Mouse (Mus musculus): ENCODE data around the gene Eif2b2. TPM values are rescaled to one million over a fixed set of nuclear protein-coding genes. Genes with fewer than 3 reads are reported as not detected.

The Eif2b2 gene
- polyA plus RNA-seq, 1 experiment, result 342 TPM

DNA sequence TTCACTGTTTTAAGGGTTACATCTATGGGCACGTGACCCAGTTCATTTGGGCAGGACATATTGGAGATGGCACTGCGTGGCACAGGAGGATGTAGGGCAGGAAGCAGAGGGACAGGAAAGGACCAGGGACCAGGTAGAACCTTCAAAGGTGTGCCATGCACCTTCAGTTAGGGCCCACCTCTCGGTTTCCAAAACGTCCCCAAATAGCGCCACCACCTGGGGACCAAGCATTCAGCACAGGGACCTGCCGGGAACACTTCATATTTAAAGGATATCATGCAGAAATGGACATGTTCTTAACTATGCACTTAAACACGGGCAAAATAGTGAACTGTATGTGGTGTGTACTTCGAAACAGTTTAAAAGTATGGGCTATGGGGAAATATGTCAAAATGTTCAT is 15.2 kb upstream of the Eif2b2 start:
- Histone ChIP-seq H3ac (ENCODE audit: control insufficient read depth, insufficient read length) (no peak overlapping the region), H3K27me3 (ENCODE audit: control insufficient read depth, insufficient read depth, insufficient read length) (no peaks in the 10 kb centered on the region), H3K4me2 (ENCODE audit: low read depth) (no peak overlapping the region), H3K36me3 (ENCODE audit: control insufficient read depth, insufficient read depth) (no peaks in the 10 kb centered on the region), H3K4me3 (no peak overlapping the region), H3K79me2 (ENCODE audit: control insufficient read depth, insufficient read depth) (no peaks in the 10 kb centered on the region)
- TF ChIP-seq SRF (IDR thresholded peaks at IDR 0.05; ENCODE audit: control insufficient read depth, insufficient read length, low read depth), result no peak
- no peak for TF ChIP-seq MYOD1 (IDR thresholded peaks at IDR 0.05; ENCODE audit: control insufficient read depth in 1 of 3, insufficient read length in 2 of 3, low read depth in 2 of 3)
- no peak for TF ChIP-seq TCF12 (IDR thresholded peaks at IDR 0.05; ENCODE audit: insufficient read depth, poor library complexity, severe bottlenecking)
- TF ChIP-seq MAX (IDR thresholded peaks at IDR 0.05; ENCODE audit: low read depth), result no peak
- TF ChIP-seq TCF3 (IDR thresholded peaks at IDR 0.05; ENCODE audit: insufficient read length, low read depth), result no peak
- TF ChIP-seq POLR2A (IDR thresholded peaks at IDR 0.05; ENCODE audit: insufficient read length, low read depth), result no peak
- no peak for TF ChIP-seq POLR2AphosphoS2 (IDR thresholded peaks at IDR 0.05; ENCODE audit: insufficient read length, low read depth)
- TF ChIP-seq CEBPB (IDR thresholded peaks at IDR 0.05; ENCODE audit: insufficient read depth, poor library complexity, severe bottlenecking), result no peak

DNA sequence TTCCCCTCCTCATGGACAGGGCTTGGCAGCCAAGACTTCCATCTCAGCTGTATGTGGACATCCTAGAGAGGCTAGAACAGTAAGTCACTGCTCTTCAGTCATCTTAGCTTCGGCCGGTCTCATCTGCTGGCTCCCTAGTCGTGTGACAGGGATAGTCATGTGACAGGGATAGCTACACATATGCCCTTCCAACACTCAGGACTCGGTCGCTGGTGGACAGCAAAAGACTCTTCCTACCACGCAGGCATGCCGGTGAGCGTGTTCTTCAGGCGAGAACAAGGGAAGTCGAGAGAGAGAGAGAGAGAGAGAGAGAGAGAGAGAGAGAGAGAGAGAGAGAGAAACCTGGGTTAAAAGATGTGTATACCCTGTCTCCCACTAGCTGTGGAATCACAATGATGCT is 13.9 kb upstream of the Eif2b2 start:
- Histone ChIP-seq H3K27me3 (ENCODE audit: control insufficient read depth, insufficient read depth, insufficient read length) (no peaks in the 10 kb centered on the region), H3ac (ENCODE audit: control insufficient read depth, insufficient read length) (no peak overlapping the region), H3K79me2 (ENCODE audit: control insufficient read depth, insufficient read depth) (no peaks in the 10 kb centered on the region), H3K4me2 (ENCODE audit: low read depth) (no peak overlapping the region), H3K4me3 (no peak overlapping the region), H3K36me3 (ENCODE audit: control insufficient read depth, insufficient read depth) (no peaks in the 10 kb centered on the region)
- no peak for TF ChIP-seq E2F4 (IDR thresholded peaks at IDR 0.05; ENCODE audit: insufficient read depth)
- no peak for TF ChIP-seq TCF12 (IDR thresholded peaks at IDR 0.05; ENCODE audit: insufficient read depth, poor library complexity, severe bottlenecking)
- no peak for TF ChIP-seq SRF (IDR thresholded peaks at IDR 0.05; ENCODE audit: control insufficient read depth, insufficient read length, low read depth)
- TF ChIP-seq POLR2AphosphoS2 (IDR thresholded peaks at IDR 0.05; ENCODE audit: insufficient read length, low read depth), result no peak
- no peak for TF ChIP-seq MYOD1 (IDR thresholded peaks at IDR 0.05; ENCODE audit: control insufficient read depth in 1 of 3, insufficient read length in 2 of 3, low read depth in 2 of 3)

DNA sequence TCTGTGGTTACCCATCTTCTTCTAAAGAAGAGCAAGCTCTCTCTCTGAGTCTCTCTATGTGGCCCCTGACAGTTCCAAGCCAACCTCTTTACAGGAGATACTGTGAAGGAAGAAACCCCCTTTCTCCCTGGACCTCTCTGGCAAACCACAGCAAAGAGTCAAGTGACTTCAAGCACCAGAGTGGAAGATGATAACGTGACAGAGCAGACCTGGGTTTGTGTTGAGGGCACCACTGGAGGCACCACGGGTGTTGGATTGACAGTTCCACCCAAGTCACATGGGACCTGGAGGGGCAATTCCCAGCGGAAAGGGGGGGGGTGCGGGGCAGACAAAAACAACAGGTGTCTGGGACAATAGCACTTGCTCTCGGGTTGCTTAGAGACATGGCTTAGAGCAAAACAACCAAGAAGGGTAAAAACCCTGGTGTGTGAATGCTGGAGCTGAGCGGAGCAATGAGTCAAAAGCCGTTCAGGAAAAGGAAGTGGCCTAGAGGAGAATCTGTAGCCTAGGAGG is 10.5 kb upstream of the Eif2b2 start:
- no peaks in the 10 kb centered on the region for H3K27me3 ChIP-seq (ENCODE audit: control insufficient read depth, insufficient read depth, insufficient read length)
- H3K4me2 ChIP-seq (ENCODE audit: low read depth), result peak overlapping the region; percentile 31
- no peaks in the 10 kb centered on the region for H3K36me3 ChIP-seq (ENCODE audit: control insufficient read depth, insufficient read depth)
- H3K4me3 ChIP-seq, result no peak overlapping the region
- peak in 2 of 3 experiments; percentile 29 to 49 for TF ChIP-seq MYOG (IDR thresholded peaks at IDR 0.05; ENCODE audit: control insufficient read depth in 1 of 3, insufficient read depth in 1 of 3, insufficient read length in 2 of 3, low read depth in 2 of 3)
- TF ChIP-seq TCF12 (IDR thresholded peaks at IDR 0.05; ENCODE audit: insufficient read depth, poor library complexity, severe bottlenecking), result no peak
- TF ChIP-seq MYOD1 (IDR thresholded peaks at IDR 0.05; ENCODE audit: control insufficient read depth in 1 of 3, insufficient read length in 2 of 3, low read depth in 2 of 3), result peak in 1 of 3 experiments; percentile 77
- H3ac ChIP-seq (ENCODE audit: control insufficient read depth, insufficient read length), result no peak overlapping the region
- no peaks in the 10 kb centered on the region for H3K79me2 ChIP-seq (ENCODE audit: control insufficient read depth, insufficient read depth)

DNA sequence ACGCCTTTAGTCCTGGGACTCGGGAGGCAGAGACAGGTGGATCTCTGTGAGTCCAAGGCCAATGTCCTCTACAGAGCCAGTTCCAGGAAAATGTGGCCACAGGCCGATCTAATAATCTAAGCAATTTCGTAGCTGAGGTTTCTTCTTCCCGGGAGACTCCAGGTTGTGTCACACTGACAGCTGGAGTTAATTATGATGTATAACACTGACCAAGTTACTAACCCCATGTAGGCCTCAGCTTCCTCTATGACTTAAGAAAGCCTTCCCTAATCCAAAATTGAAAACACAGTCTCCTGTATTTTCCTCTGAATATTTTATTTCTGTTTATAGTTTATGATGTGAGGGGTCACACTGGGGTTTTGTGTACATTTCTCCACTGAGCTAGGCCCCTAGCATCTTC is 4.2 kb upstream of the Eif2b2 start:
- Histone ChIP-seq H3K36me3 (ENCODE audit: control insufficient read depth, insufficient read depth) (no peaks in the 10 kb centered on the region), H3ac (ENCODE audit: control insufficient read depth, insufficient read length) (no peak overlapping the region), H3K27me3 (ENCODE audit: control insufficient read depth, insufficient read depth, insufficient read length) (no peaks in the 10 kb centered on the region), H3K4me2 (ENCODE audit: low read depth) (no peak overlapping the region), H3K4me3 (no peak overlapping the region), H3K79me2 (ENCODE audit: control insufficient read depth, insufficient read depth) (peaks cover 6% of the 10 kb centered on the region)
- TF ChIP-seq MAX (IDR thresholded peaks at IDR 0.05; ENCODE audit: low read depth) (no peak), TCF12 (IDR thresholded peaks at IDR 0.05; ENCODE audit: insufficient read depth, poor library complexity, severe bottlenecking) (no peak), E2F4 (IDR thresholded peaks at IDR 0.05; ENCODE audit: insufficient read depth) (no peak), MYOG (IDR thresholded peaks at IDR 0.05; ENCODE audit: control insufficient read depth in 1 of 3, insufficient read depth in 1 of 3, insufficient read length in 2 of 3, low read depth in 2 of 3) (no peak), MYOD1 (IDR thresholded peaks at IDR 0.05; ENCODE audit: control insufficient read depth in 1 of 3, insufficient read length in 2 of 3, low read depth in 2 of 3) (no peak), POLR2A (IDR thresholded peaks at IDR 0.05; ENCODE audit: insufficient read length, low read depth) (no peak), USF1 (IDR thresholded peaks at IDR 0.05; ENCODE audit: low read depth) (no peak), TCF3 (IDR thresholded peaks at IDR 0.05; ENCODE audit: insufficient read length, low read depth) (no peak), CEBPB (IDR thresholded peaks at IDR 0.05; ENCODE audit: insufficient read depth, poor library complexity, severe bottlenecking) (no peak), SRF (IDR thresholded peaks at IDR 0.05; ENCODE audit: control insufficient read depth, insufficient read length, low read depth) (no peak), REST (IDR thresholded peaks at IDR 0.05; ENCODE audit: insufficient read depth, insufficient read length) (no peak), POLR2AphosphoS2 (IDR thresholded peaks at IDR 0.05; ENCODE audit: insufficient read length, low read depth) (no peak)

DNA sequence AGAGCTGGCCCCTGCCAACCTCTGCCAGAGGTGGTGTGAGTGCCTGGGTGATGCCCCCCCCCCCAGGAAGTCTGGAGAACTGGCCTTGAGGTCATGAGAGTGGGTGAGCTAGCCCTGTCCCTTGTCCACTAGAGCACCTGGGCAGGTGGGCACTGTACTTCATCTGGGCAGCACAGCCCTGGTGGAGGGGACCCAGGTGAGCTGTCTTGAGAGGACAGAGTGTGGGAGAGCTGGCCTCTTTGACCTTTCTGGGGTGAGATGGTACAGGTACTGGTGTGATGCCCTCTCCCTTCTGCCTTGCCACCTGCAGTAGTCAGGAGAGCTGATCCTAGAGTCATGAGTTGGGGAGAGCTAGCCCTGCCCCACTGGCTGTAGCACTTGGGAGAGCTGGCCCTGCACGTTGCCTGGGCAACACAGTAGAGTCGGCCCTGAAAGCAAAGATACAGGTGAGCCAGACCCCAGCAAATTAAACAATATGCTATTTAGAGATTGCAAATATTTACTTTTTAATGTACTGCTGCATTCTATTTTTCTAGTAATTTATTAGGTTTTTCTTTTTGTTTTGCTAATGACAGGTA is 1.5 kb upstream of the Eif2b2 start:
- Histone ChIP-seq H3K36me3 (ENCODE audit: control insufficient read depth, insufficient read depth) (peaks cover 17% of the 10 kb centered on the region), H3K4me2 (ENCODE audit: low read depth) (no peak overlapping the region), H3K79me2 (ENCODE audit: control insufficient read depth, insufficient read depth) (peaks cover 22% of the 10 kb centered on the region), H3K4me3 (no peak overlapping the region), H3ac (ENCODE audit: control insufficient read depth, insufficient read length) (no peak overlapping the region), H3K27me3 (ENCODE audit: control insufficient read depth, insufficient read depth, insufficient read length) (no peaks in the 10 kb centered on the region)
- no peak for TF ChIP-seq USF1 (IDR thresholded peaks at IDR 0.05; ENCODE audit: low read depth)
- no peak for TF ChIP-seq SRF (IDR thresholded peaks at IDR 0.05; ENCODE audit: control insufficient read depth, insufficient read length, low read depth)
- no peak for TF ChIP-seq MYOD1 (IDR thresholded peaks at IDR 0.05; ENCODE audit: control insufficient read depth in 1 of 3, insufficient read length in 2 of 3, low read depth in 2 of 3)
- no peak for TF ChIP-seq E2F4 (IDR thresholded peaks at IDR 0.05; ENCODE audit: insufficient read depth)
- no peak for TF ChIP-seq TCF12 (IDR thresholded peaks at IDR 0.05; ENCODE audit: insufficient read depth, poor library complexity, severe bottlenecking)
- TF ChIP-seq REST (IDR thresholded peaks at IDR 0.05; ENCODE audit: insufficient read depth, insufficient read length), result no peak
- no peak for TF ChIP-seq MYOG (IDR thresholded peaks at IDR 0.05; ENCODE audit: control insufficient read depth in 1 of 3, insufficient read depth in 1 of 3, insufficient read length in 2 of 3, low read depth in 2 of 3)
- no peak for TF ChIP-seq POLR2A (IDR thresholded peaks at IDR 0.05; ENCODE audit: insufficient read length, low read depth)
- no peak for TF ChIP-seq POLR2AphosphoS2 (IDR thresholded peaks at IDR 0.05; ENCODE audit: insufficient read length, low read depth)
- no peak for TF ChIP-seq TCF3 (IDR thresholded peaks at IDR 0.05; ENCODE audit: insufficient read length, low read depth)
- no peak for TF ChIP-seq MAX (IDR thresholded peaks at IDR 0.05; ENCODE audit: low read depth)
- no peak for TF ChIP-seq CEBPB (IDR thresholded peaks at IDR 0.05; ENCODE audit: insufficient read depth, poor library complexity, severe bottlenecking)

Measured in myocyte (in vitro differentiated cells).